Mouse (Mus musculus): ENCODE data around the gene Cd59a.

The Cd59a gene

GRCm38 (mm10) chr2:104134150-104135056 lies 38.8 kb downstream of the Cd59a start:
- in situ Hi-C loops (cut with MboI, MseI) = loop anchor here (5.0 to 10.0 kb wide), 3 partner anchors 43 to 450 kb away; partner anchors contain the start of gene D430041D05Rik

DNA sequence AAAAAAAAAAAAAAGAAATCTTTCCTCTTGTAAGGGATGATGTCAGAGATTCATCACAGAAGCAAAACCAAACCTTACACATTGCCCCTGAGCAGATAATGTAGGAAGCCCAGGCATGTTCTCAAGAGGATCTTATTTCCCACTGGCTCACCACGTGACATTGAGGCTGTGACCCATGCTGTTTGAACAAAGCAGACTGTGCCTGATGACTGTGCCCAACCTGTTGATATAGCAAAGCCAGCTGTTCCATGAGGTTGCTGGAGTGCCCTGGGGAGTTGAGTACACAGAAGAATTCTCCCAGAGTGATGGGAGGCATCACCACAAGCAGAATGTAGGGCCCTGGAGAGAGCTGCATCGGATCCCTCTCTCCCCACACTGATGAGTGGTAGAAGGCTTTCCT lies 40.3 kb downstream of the Cd59a start:
- in situ Hi-C loops (cut with MboI, MseI) = loop anchor here (5.0 to 10.0 kb wide), 3 partner anchors 41 to 449 kb away; partner anchors contain the start of gene D430041D05Rik

GRCm38 (mm10) chr2:104142140-104142539 lies 46.5 kb downstream of the Cd59a start:
- in situ Hi-C loops (cut with MboI, MseI) = no loop called here

DNA sequence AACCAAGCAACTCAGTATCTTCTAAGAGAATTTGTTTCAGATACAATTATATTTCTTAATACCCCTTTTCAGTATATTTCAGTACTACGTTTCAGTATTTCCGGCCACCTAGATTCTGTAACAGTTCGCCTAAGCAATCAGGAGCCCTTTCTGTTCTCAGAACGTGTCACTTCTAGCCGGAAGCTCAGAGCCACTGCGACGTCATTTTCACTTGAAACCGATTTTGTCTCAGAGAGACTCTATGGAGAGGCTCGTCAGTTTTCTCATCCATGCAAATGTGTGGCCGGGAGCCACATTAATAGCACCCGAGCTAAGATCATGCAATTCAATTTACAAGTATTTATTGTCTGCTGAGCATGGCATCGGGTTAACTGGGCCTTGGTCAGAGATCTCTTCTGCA lies 48.4 kb downstream of the Cd59a start:
- in situ Hi-C loops (cut with MboI, MseI) = no loop called here

DNA sequence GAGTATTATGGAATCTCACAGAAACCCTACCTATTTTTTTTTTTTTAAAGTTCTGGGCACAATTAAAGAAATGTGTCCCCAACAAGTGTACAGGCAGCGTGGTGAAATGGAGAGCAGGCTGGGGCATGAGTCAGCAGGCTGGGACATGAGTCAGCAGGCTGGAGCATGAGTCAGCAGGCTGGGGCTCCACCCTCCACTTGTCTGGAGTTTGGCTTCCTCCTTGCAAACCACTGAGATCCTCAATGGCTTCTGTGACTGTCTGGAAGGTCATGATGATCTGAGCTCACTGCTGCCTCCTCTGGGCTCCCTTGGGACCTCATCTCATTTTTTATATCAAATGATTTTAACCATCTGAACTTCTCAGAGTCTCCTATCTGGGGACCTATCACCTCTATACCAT lies 50.4 kb downstream of the Cd59a start:
- in situ Hi-C loops (cut with MboI, MseI) = no loop called here

DNA sequence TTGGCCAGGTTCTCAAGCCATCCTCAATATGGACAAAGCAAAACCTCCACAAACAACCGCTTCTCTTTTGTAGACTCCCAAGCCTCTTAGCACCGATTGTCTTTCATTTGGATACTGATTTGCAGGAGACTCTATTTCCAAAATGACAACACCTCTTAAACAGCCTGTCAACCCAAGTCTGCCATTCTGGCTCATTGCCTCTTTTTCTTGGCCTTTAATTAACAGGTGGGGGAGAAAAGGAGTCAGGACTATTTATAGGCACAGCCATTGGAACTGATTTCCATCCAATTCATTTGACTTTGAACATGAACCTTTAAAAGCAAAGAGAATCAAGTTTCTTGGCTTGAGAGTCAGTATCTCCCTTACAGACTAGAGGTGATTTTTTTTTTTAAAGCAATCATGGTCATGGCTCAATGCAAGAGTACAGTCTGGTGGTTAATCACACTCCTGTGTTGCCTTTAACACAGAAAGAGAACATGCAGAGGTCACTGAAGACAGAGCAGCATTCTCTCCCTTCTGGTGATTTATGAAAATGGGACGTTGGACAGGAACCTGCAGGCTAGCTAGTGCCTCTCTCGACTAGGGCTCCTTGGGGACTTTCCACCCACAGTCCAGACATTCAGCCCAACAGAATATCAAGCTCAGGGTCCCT lies 52.4 kb downstream of the Cd59a start:
- in situ Hi-C loops (cut with MboI, MseI) = no loop called here

DNA sequence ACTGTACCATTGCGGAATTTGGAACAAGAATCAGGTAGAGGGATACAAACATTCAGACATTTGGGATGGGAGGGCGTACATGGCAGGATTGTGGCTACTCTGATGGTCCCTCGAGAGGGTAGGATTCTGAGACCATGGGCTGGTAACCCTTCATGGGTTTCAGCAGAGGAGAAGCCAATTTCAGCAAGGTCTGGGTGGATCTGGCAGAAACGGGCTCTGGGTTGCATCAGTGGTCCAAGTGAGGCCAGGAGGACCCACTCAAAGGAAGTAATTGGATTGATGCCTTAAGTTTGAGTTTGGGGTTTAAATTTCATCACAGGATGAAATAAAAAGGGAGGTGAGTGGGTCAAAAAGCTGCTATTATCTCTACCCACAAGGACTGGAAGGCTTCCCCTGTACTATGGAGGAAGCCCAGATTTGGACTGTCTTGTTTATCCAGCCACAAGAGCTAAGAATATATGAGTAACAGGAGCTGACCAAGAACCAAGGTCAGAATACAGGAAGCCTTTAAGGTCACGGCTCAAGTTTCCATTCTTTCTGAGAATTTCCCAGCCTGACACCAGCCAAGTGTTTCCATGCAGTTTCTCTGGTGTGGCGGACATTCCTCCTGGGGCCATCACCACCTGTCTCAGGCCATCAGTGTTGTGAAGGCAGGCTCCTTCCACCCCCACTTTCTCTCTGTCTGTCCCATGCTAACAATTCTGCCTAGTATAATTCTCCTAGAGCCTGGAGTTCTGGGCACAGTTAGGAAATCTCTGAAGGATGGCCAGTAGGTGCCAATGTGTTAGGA lies 55.2 kb downstream of the Cd59a start:
- in situ Hi-C loops (cut with MboI, MseI) = loop anchor here (5.0 kb wide), 1 partner anchor 61 kb away; no protein-coding TSS in a partner anchor

DNA sequence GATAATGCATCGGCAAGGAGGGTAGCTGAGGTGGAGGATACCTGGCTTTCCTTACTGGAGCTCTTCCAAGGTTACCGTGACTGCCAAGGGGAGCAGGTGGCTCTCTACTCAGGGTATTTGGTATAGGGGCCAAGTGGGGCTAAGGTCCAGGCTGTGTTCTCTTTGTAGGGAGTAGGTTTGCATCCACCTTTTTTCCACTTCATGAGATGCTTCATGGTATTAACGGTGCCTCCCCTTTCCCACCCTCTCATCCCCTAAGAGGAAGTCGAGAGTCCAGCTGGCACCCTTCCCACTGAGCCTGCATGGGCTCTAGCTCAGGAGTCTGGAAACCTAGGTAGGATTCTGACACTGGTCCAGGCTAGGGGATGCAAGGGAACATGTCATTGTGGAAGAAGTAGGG lies 57.7 kb downstream of the Cd59a start:
- in situ Hi-C loops (cut with MboI, MseI) = loop anchor here (5.0 kb wide), 1 partner anchor 59 kb away; no protein-coding TSS in a partner anchor

DNA sequence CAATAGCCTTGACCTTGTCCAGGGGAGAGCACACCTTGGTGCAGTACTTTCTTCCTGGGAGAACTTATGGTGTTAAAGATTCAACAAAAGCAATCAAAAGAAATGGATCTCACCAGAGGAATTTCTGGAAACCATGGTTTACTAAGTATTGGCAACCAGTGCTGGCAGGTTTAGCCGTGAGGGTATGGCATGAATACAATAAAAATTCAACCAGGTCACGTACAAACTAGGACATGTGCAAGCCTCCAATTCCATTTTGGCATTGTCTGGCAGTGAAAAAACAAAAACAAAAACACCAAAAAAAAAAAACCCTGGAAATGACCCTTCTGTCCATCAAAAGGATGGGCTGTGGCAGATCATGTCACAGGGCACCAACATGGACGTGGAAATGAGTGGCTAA lies 58.3 kb downstream of the Cd59a start:
- in situ Hi-C loops (cut with MboI, MseI) = loop anchor here (5.0 kb wide), 1 partner anchor 58 kb away; no protein-coding TSS in a partner anchor

DNA sequence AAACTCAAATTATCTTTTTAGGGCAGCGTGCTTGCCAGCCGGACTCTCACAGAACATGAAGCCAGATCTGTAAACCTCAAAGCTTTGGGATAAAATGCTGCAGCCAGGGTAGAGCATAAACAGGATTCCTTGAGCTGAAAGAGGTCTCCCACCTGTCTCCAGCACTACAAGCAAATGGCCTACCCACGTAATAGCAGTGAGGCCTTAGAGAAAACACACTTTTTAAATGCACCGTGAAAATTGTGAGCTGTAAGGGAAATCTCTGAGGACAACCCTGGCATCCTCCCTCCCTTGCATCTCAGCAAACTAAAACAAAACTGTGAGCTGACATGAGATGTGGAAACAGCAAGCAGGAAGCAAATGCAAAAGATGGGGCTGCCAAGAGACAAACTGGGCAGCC lies 62.2 kb downstream of the Cd59a start:
- in situ Hi-C loops (cut with MboI, MseI) = no loop called here

GRCm38 (mm10) chr2:104163418-104163817 lies 67.8 kb downstream of the Cd59a start:
- in situ Hi-C loops (cut with MboI, MseI) = loop anchor here (5.0 kb wide), 1 partner anchor 76 kb away; no protein-coding TSS in a partner anchor

DNA sequence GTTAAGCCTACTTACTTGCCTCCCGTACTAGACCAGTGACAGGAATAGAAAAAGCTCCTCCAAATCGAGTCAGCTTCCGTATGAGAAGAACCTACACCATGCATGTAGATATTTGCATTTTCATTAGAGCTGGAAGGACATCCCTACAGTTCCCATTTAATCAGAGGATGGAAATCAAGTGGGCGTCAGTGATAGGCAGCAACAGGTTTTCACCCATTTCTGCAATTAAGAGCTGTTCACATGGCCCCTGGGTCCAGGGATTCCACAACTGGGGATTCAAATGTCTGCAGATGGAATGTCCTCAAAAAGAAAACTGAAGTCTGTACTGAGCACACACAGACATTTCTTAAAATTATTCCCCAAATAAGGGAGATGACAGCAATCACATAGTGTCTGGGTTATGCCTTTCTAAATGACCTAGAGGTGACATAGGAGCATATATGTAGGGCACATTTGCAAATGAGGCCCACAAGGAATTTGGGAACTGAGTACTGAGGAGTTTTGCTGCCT lies 68.4 kb downstream of the Cd59a start:
- in situ Hi-C loops (cut with MboI, MseI) = loop anchor here (5.0 kb wide), 1 partner anchor 77 kb away; no protein-coding TSS in a partner anchor

Data from T-helper 2 cell (primary cell).